Mouse (Mus musculus) midbrain, postnatal 0 days (tissue): Measurements from ENCODE around the gene Sytl4. TPM values are rescaled to one million over a fixed set of nuclear protein-coding genes. Genes with fewer than 3 reads are reported as not detected.

ENCODE experiments used
- ATAC-seq: fragments of 200-750 bp; cut with Nextera tagmentation; 2 replicates; pipeline ENCODE4 v1.8.0; 2017; ENCODE audit warnings: moderate number of reproducible peaks, mild to moderate bottlenecking, moderate TSS enrichment, moderate library complexity; ENCODE audit not compliant: low FRiP score
- DNase-seq: peaks from one replicate; pipeline ENCODE4 v3.0.0-alpha.2; 2015; ENCODE audit warnings: low spot score
- H3K27ac ChIP-seq: fragments of 300-500 bp; sonication (generic); 2 replicates; pipeline ENCODE4 v1.5.1; 2014; ENCODE audit warnings: low read depth, mild to moderate bottlenecking, low read length, mixed read lengths
- H3K27me3 ChIP-seq: fragments of 300-500 bp; sonication (generic); 2 replicates; pipeline ENCODE4 v1.6.1; 2014; ENCODE audit warnings: low read length, control low read depth, mixed read lengths; ENCODE audit not compliant: insufficient read depth
- H3K36me3 ChIP-seq: fragments of 300-500 bp; sonication (generic); 2 replicates; pipeline ENCODE4 v1.6.1; 2014; ENCODE audit warnings: low read length, control low read depth, mixed read lengths; ENCODE audit not compliant: insufficient read depth
- H3K4me1 ChIP-seq: fragments of 300-500 bp; sonication (generic); 2 replicates; pipeline ENCODE4 v1.6.1; 2014; ENCODE audit warnings: mild to moderate bottlenecking, control low read depth, antibody characterized with exemption, low read length, mixed read lengths; ENCODE audit not compliant: insufficient read depth
- H3K4me2 ChIP-seq: fragments of 300-500 bp; sonication (generic); 2 replicates; pipeline ENCODE4 v1.6.1; 2014; ENCODE audit warnings: low read depth, mild to moderate bottlenecking, low read length, mixed read lengths; ENCODE audit not compliant: poor library complexity, severe bottlenecking
- H3K4me3 ChIP-seq: fragments of 300-500 bp; sonication (generic); 2 replicates; pipeline ENCODE4 v1.5.1; 2014; ENCODE audit warnings: low read depth, mild to moderate bottlenecking, low read length, moderate library complexity
- H3K9ac ChIP-seq: fragments of 300-500 bp; sonication (generic); replicated peaks from 2 replicates; pipeline ENCODE4 v1.6.1; 2014; ENCODE audit warnings: mild to moderate bottlenecking, low read length, moderate library complexity, mixed read lengths; ENCODE audit not compliant: poor library complexity, severe bottlenecking
- H3K9me3 ChIP-seq: fragments of 300-500 bp; sonication (generic); 2 replicates; pipeline ENCODE4 v1.6.1; 2016; ENCODE audit warnings: low read length, control low read depth
- CTCF ChIP-seq: IDR thresholded peaks from 2 replicates; pipeline ENCODE4 v1.5.1; 2016; ENCODE audit warnings: antibody characterized with exemption, mild to moderate bottlenecking
- WGBS: fragments of 180-500 bp; shearing (Covaris S2); extraction: QIAGEN DNeasy Blood & Tissue Kit; methylation state at CpG from one replicate; pipeline ENCODE4 v1.1.7; 2014; 5-methylcytosine and 5-hydroxymethylcytosine counted together
- polyA plus RNA-seq: library from polyadenylated mRNA; unstranded; fragments of >200 nt; fragmentation: Nextera tagmentation; extraction: Ambion mirVana; gene quantifications from 2 replicates; pipeline ENCODE4 v1.2.1, GENCODE M21; 2015
- total RNA-seq: library from RNA; depleted of rRNA; stranded (reverse); fragments of >200 nt; gene quantifications from 2 replicates; pipeline ENCODE4 v1.2.3, GENCODE M21; 2014; rRNA removed

Sytl4 gene
- total and polyA plus RNA-seq, 2 experiments from 2014 or later, result 0.38 to 0.84 TPM

DNA sequence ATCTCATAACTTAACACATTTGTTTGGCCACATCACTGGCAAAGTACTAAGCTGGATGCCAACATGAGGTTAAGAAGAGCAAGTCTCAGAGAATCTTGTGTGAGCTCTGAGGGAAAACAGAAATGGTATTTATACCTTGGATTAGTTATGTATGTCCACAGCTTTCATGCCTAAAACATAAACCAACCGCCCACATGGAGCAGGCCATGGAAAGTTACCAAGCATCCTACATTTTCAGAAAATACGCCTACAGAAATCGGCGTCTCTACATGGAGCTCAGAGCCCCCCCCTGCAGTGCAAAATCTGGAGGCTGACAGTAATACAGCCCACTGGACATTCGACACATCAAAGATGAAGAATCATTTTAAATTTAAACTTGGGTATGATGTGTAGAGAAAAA lies 93.5 kb downstream of the Sytl4 start:
- Histone ChIP-seq H3K4me3 (no peak overlapping the region), H3K9ac (no peak overlapping the region), H3K27me3 (no peaks in the 10 kb centered on the region), H3K4me1 (no peaks in the 10 kb centered on the region), H3K4me2 (no peak overlapping the region), H3K36me3 (peaks cover 3% of the 10 kb centered on the region; the same call in 1 of the 2 replicates), H3K9me3 (no peaks in the 10 kb centered on the region), H3K27ac (no peak overlapping the region)
- 89% methylated on average over 5 of the region's 5 CpGs for WGBS
- no peak for TF ChIP-seq CTCF
- no peak for DNase-seq
- ATAC-seq, result no peak

DNA sequence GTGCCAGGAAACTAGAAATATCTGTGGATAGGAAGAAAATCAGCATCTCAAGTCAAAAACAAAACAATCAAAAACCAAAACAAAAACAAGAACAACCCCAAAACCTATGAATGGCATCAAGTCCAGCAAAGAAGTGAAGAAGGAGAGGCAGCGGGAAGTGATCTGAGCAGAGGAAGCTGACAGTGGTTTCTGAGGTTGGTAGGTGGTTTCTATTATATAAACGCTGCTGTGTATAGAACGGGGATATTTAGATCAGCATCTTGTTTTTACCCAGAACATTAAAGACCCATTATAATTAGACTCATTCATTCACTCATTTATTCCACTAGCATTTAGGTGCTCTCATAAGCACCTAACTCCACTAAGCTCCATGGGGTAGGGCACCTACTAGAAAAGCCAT lies 94.3 kb downstream of the Sytl4 start:
- Histone ChIP-seq H3K9me3 (no peaks in the 10 kb centered on the region), H3K4me3 (no peak overlapping the region), H3K36me3 (peaks cover 3% of the 10 kb centered on the region; the same call in 1 of the 2 replicates), H3K4me1 (no peaks in the 10 kb centered on the region), H3K27me3 (no peaks in the 10 kb centered on the region), H3K9ac (no peak overlapping the region), H3K4me2 (no peak overlapping the region), H3K27ac (no peak overlapping the region)
- TF ChIP-seq CTCF, result no peak
- WGBS, result 93% methylated on average over 3 of the region's 3 CpGs
- DNase-seq (no peak), ATAC-seq (no peak)

Other genes starting within 250 kb of the Sytl4 start
- gene Tnmd, start 130.8 kb downstream of the Sytl4 start, total RNA-seq, result not detected in 2 replicates
- 0.41 and 0.56 TPM in 2 replicates for gene Tnmd, start 130.8 kb downstream of the Sytl4 start, polyA plus RNA-seq
- gene Tspan6, start 83.4 kb downstream of the Sytl4 start, total RNA-seq, result 165 and 206 TPM in 2 replicates
- gene Tspan6, start 83.4 kb downstream of the Sytl4 start, polyA plus RNA-seq, result 309 and 312 TPM in 2 replicates
- gene Srpx2, start 73.4 kb downstream of the Sytl4 start, total RNA-seq, result 1.0 and 1.6 TPM in 2 replicates
- 1.3 and 2.2 TPM in 2 replicates for gene Srpx2, start 73.4 kb downstream of the Sytl4 start, polyA plus RNA-seq
- 89.2 and 106 TPM in 2 replicates for gene Cstf2, start 77.4 kb upstream of the Sytl4 start, total RNA-seq
- 52.7 and 53.0 TPM in 2 replicates for gene Cstf2, start 77.4 kb upstream of the Sytl4 start, polyA plus RNA-seq
- 0.05 and 0.24 TPM in 2 replicates for gene Xkrx, start 180.3 kb upstream of the Sytl4 start, total RNA-seq
- gene Xkrx, start 180.3 kb upstream of the Sytl4 start, polyA plus RNA-seq, result 0.79 and 0.98 TPM in 2 replicates
- not detected in 2 replicates for gene Arl13a, start 205.7 kb upstream of the Sytl4 start, total RNA-seq
- not detected in 2 replicates for gene Arl13a, start 205.7 kb upstream of the Sytl4 start, polyA plus RNA-seq
- gene Nox1, start 240.1 kb upstream of the Sytl4 start, total RNA-seq, result 0.57 and 1.4 TPM in 2 replicates
- 0.16 and 0.26 TPM in 2 replicates for gene Nox1, start 240.1 kb upstream of the Sytl4 start, polyA plus RNA-seq